Mouse (Mus musculus): ENCODE data around the gene Cmtm3. TPM values are rescaled to one million over a fixed set of nuclear protein-coding genes. Genes with fewer than 3 reads are reported as not detected.

Gene Cmtm3
- total RNA-seq, 4 experiments from 2014 or later: 10.1 to 18.4 (median 12.6) TPM

GRCm38 (mm10) chr8:104341678-104342077 lies 2.5 kb downstream of the Cmtm3 start:
- no peak for DNase-seq (ENCODE audit: low spot score in 2 of 2)

GRCm38 (mm10) chr8:104342426-104342825 lies 3.2 kb downstream of the Cmtm3 start:
- no peak for DNase-seq (ENCODE audit: low spot score in 2 of 2)

GRCm38 (mm10) chr8:104343957-104344356 lies 4.7 kb downstream of the Cmtm3 start:
- DNase-seq (ENCODE audit: low spot score in 2 of 2): peak; percentile 64 to 78

- DNase-seq (ENCODE audit: low spot score in 2 of 2): no peak
These were observed 5.4 kb downstream of the Cmtm3 start for GRCm38 (mm10) chr8:104344622-104345021.

- no peak for DNase-seq (ENCODE audit: low spot score in 2 of 2)
These were observed 7.5 kb downstream of the Cmtm3 start for GRCm38 (mm10) chr8:104346706-104347105.

GRCm38 (mm10) chr8:104348971-104349370 lies 9.8 kb downstream of the Cmtm3 start:
- DNase-seq (ENCODE audit: low spot score in 2 of 2): no peak

- DNase-seq (ENCODE audit: low spot score in 2 of 2): no peak
These were observed 10.8 kb downstream of the Cmtm3 start for GRCm38 (mm10) chr8:104350047-104350446.

- DNase-seq (ENCODE audit: low spot score in 2 of 2): no peak
These were observed 14.0 kb downstream of the Cmtm3 start for GRCm38 (mm10) chr8:104353186-104353585.

- no peak for DNase-seq (ENCODE audit: low spot score in 2 of 2)
These were observed 15.3 kb downstream of the Cmtm3 start for GRCm38 (mm10) chr8:104354504-104354903.

- no peak for DNase-seq (ENCODE audit: low spot score in 2 of 2)
These were observed 19.4 kb downstream of the Cmtm3 start for GRCm38 (mm10) chr8:104358637-104359036.

- no peak for DNase-seq (ENCODE audit: low spot score in 2 of 2)
These were observed 20.7 kb downstream of the Cmtm3 start for GRCm38 (mm10) chr8:104359778-104360456.

- no peak for DNase-seq (ENCODE audit: low spot score in 2 of 2)
These were observed 26.5 kb downstream of the Cmtm3 start for GRCm38 (mm10) chr8:104365695-104366094.

GRCm38 (mm10) chr8:104367398-104367797 lies 28.2 kb downstream of the Cmtm3 start:
- DNase-seq (ENCODE audit: low spot score in 2 of 2): no peak

- DNase-seq (ENCODE audit: low spot score in 2 of 2): no peak
These were observed 30.4 kb downstream of the Cmtm3 start for GRCm38 (mm10) chr8:104369591-104369990.

GRCm38 (mm10) chr8:104370071-104370470 lies 30.9 kb downstream of the Cmtm3 start:
- DNase-seq (ENCODE audit: low spot score in 2 of 2): no peak

- no peak for DNase-seq (ENCODE audit: low spot score in 2 of 2)
These were observed 31.9 kb downstream of the Cmtm3 start for GRCm38 (mm10) chr8:104371121-104371520.

- DNase-seq (ENCODE audit: low spot score in 2 of 2): no peak
These were observed 34.6 kb downstream of the Cmtm3 start for GRCm38 (mm10) chr8:104373779-104374178.

GRCm38 (mm10) chr8:104374269-104374668 lies 35.1 kb downstream of the Cmtm3 start:
- no peak for DNase-seq (ENCODE audit: low spot score in 2 of 2)

- DNase-seq (ENCODE audit: low spot score in 2 of 2): no peak
These were observed 35.9 kb downstream of the Cmtm3 start for GRCm38 (mm10) chr8:104374864-104375846.

GRCm38 (mm10) chr8:104375959-104376358 lies 36.7 kb downstream of the Cmtm3 start:
- DNase-seq (ENCODE audit: low spot score in 2 of 2): no peak

GRCm38 (mm10) chr8:104376669-104377068 lies 37.5 kb downstream of the Cmtm3 start:
- no peak for DNase-seq (ENCODE audit: low spot score in 2 of 2)

- no peak for DNase-seq (ENCODE audit: low spot score in 2 of 2)
These were observed 40.2 kb downstream of the Cmtm3 start for GRCm38 (mm10) chr8:104379301-104379836.
